Mouse (Mus musculus) heart, embryonic 11.5 days (tissue): ENCODE measurements around the gene Pdlim4. TPM values are rescaled to one million over a fixed set of nuclear protein-coding genes. Genes with fewer than 3 reads are reported as not detected.

Experiments used
- ATAC-seq: fragments of 200-750 bp; cut with Nextera tagmentation; replicated peaks from 2 replicates; pipeline ENCODE4 v1.8.0; 2017; ENCODE audit warnings: moderate library complexity; ENCODE audit not compliant: insufficient number of reproducible peaks, low FRiP score, low TSS enrichment
- H3K27ac ChIP-seq: fragments of 300-500 bp; sonication (generic); 2 replicates; pipeline ENCODE4 v1.5.1; 2014; ENCODE audit warnings: mild to moderate bottlenecking, low read depth, low read length
- H3K27me3 ChIP-seq: fragments of 300-500 bp; sonication (generic); 2 replicates; pipeline ENCODE4 v1.6.1; 2014; ENCODE audit warnings: mild to moderate bottlenecking, low read length, mixed read lengths; ENCODE audit not compliant: control insufficient read depth, insufficient read depth
- H3K36me3 ChIP-seq: fragments of 300-500 bp; sonication (generic); 2 replicates; pipeline ENCODE4 v1.6.1; 2014; ENCODE audit warnings: mild to moderate bottlenecking, low read length, moderate library complexity, mixed read lengths; ENCODE audit not compliant: control insufficient read depth, insufficient read depth
- H3K4me1 ChIP-seq: fragments of 300-500 bp; sonication (generic); 2 replicates; pipeline ENCODE4 v1.6.1; 2014; ENCODE audit warnings: low read length; ENCODE audit not compliant: control insufficient read depth, insufficient read depth
- H3K4me2 ChIP-seq: fragments of 300-500 bp; sonication (generic); 2 replicates; pipeline ENCODE4 v1.6.1; 2014; ENCODE audit warnings: mild to moderate bottlenecking, moderate library complexity
- H3K4me3 ChIP-seq: fragments of 300-500 bp; sonication (generic); 2 replicates; pipeline ENCODE4 v1.5.1; 2014; ENCODE audit warnings: low read depth, low read length
- H3K9ac ChIP-seq: fragments of 300-500 bp; sonication (generic); 2 replicates; pipeline ENCODE4 v1.6.1; 2014; ENCODE audit warnings: mild to moderate bottlenecking, low read depth, low read length, moderate library complexity
- H3K9me3 ChIP-seq: fragments of 300-500 bp; sonication (generic); replicated peaks from 2 replicates; pipeline ENCODE4 v1.6.1; 2016; ENCODE audit warnings: low read length; ENCODE audit not compliant: control insufficient read depth
- WGBS: fragments of 180-500 bp; shearing (Covaris S2); extraction: QIAGEN DNeasy Blood & Tissue Kit; methylation state at CpG from one replicate; pipeline ENCODE4 v1.1.7; 2014; ENCODE audit not compliant: insufficient replicate concordance; 5-methylcytosine and 5-hydroxymethylcytosine counted together
- polyA plus RNA-seq: library from polyadenylated mRNA; unstranded; fragments of >200 nt; fragmentation: Nextera tagmentation; extraction: Ambion mirVana; gene quantifications from 2 replicates; pipeline ENCODE4 v1.2.1, GENCODE M21; 2014

Pdlim4 gene
- polyA plus RNA-seq, 1 experiment from 2014 or later: 12.0 TPM

GRCm38 (mm10) chr11:54071726-54072445 is 3.1 kb upstream of the Pdlim4 start:
- no peak overlapping the region for H3K4me3 ChIP-seq
- no peak overlapping the region for H3K27ac ChIP-seq
- no peaks in the 10 kb centered on the region for H3K36me3 ChIP-seq
- WGBS: 82% methylated on average over 5 of the region's 5 CpGs
- H3K4me2 ChIP-seq: no peak overlapping the region
- H3K9me3 ChIP-seq: no peaks in the 10 kb centered on the region
- H3K4me1 ChIP-seq: peaks cover 22% of the 10 kb centered on the region
- no peak overlapping the region for H3K9ac ChIP-seq
- peaks cover 46% of the 10 kb centered on the region for H3K27me3 ChIP-seq
- ATAC-seq: no peak

GRCm38 (mm10) chr11:54067996-54068519 is 756 bp downstream of the Pdlim4 start:
- peak overlapping the region; percentile 53; the same call in 1 of the 2 replicates for H3K4me3 ChIP-seq
- H3K36me3 ChIP-seq: no peaks in the 10 kb centered on the region
- 22% methylated on average over 4 of the region's 4 CpGs for WGBS
- ATAC-seq: no peak
- H3K9me3 ChIP-seq: no peaks in the 10 kb centered on the region
- H3K9ac ChIP-seq: no peak overlapping the region
- H3K4me2 ChIP-seq: peak overlapping the region; percentile 85
- H3K4me1 ChIP-seq: peaks cover 23% of the 10 kb centered on the region
- no peak overlapping the region for H3K27ac ChIP-seq
- peaks cover 40% of the 10 kb centered on the region for H3K27me3 ChIP-seq

DNA sequence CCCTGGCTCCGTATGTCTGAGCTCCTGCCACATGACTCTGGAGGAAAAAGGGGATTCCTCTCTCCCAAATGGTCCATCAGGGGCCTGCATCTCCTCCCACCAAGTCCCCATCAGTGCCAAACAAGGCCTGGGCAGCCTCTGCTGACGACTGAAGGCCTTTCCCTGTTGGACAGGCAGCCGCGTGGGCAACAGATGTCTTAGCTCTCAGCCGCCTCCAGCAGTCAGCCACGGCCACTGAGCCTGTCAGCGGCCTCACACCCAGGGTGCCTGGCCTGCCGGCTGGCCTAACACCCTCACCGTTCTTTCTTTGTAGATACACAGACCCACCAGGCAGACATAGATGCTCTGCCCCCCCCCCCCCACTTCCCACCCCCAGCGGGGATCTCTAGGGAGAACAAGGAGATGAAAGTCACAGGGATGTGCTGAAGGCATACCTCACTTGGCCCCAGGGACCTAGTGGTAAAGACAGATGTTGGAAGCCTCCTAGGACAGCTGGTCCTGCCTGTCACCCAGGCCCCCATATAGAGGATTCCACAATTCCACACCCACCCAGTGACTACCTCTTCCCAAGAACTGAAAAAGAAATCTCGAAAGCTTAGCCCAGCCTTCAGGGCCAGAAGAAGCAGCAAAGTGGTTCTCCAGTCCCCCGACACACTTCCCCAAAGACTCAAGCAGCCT is 1.4 kb downstream of the Pdlim4 start:
- Histone ChIP-seq H3K27me3 (peaks cover 40% of the 10 kb centered on the region), H3K4me2 (peak overlapping the region; percentile 85), H3K4me3 (peak overlapping the region; percentile 53; the same call in 1 of the 2 replicates), H3K36me3 (no peaks in the 10 kb centered on the region), H3K27ac (peak overlapping the region; percentile 24; the same call in 1 of the 2 replicates), H3K9me3 (no peaks in the 10 kb centered on the region), H3K4me1 (peaks cover 18% of the 10 kb centered on the region), H3K9ac (no peak overlapping the region)
- ATAC-seq: no peak
- WGBS: 13% methylated on average over 12 of the region's 12 CpGs

DNA sequence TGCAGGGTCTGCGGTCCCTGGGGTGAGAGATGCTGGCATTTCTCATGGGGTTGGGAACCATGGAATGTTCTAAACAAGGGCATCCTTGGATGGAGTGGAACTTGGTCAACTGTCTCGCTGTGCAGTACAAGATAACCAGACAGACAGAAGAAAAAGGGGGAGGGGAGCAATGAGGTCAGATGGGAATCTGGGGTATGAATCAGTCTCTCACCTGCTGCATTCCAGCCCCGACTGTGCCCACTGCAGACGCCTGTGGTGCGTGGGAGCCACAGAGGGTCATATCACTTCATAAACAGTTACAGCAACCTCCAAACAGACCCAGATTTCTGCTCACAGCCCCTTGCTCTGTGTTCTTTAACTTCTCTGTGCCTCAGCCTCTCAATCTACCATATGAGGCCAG is 2.4 kb downstream of the Pdlim4 start:
- WGBS: 60% methylated on average over 5 of the region's 5 CpGs
- Histone ChIP-seq H3K4me2 (no peak overlapping the region), H3K4me3 (no peak overlapping the region), H3K9me3 (no peaks in the 10 kb centered on the region), H3K36me3 (no peaks in the 10 kb centered on the region), H3K27ac (no peak overlapping the region), H3K27me3 (peaks cover 36% of the 10 kb centered on the region), H3K9ac (no peak overlapping the region), H3K4me1 (peaks cover 15% of the 10 kb centered on the region)
- ATAC-seq: no peak

- Histone ChIP-seq H3K4me1 (peaks cover 15% of the 10 kb centered on the region), H3K36me3 (no peaks in the 10 kb centered on the region), H3K27me3 (peaks cover 34% of the 10 kb centered on the region), H3K4me2 (no peak overlapping the region), H3K9ac (no peak overlapping the region), H3K4me3 (no peak overlapping the region), H3K9me3 (no peaks in the 10 kb centered on the region), H3K27ac (no peak overlapping the region)
- 85% methylated on average over 4 of the region's 4 CpGs for WGBS
- ATAC-seq: no peak
Measured at GRCm38 (mm10) chr11:54065915-54066178, 3.0 kb downstream of the Pdlim4 start.

DNA sequence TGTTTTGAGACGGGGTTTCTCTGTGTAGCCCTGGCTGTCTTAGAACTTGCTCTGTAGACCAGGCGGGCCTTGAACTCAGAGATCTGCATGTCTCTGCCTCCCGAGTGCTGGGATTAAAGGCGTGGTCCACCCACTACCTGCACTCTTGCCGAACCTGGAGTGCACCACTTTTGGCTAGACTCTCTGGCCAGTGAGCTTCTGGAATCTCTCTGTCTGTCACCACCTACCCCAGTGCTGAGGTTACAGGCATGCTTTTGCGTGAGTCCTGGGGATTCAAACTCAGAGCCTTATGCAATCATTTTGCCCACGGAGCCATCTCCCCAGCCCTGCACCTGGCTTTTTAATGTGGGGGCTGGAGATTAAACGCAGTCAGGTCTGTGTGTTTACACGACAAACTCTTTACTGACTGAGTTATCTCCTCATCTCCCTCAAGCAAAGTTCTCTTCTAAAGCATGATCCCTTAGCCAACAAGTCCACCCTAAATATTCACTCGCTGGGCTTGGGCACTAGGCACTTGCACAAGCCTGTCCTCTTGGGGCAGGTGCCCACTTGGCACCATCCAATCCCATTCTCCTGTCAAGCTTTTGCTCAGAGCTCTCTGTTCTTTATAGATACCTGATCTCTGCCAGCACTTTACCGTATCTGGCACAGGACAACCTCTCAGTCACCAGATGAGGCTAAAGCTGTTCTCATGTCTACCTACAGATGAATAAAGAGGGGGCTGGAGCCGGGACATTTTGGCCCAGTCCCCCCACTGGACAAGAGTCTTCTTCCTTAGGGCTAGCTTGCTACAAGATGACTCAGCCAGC is 3.5 kb downstream of the Pdlim4 start:
- no peaks in the 10 kb centered on the region for H3K9me3 ChIP-seq
- H3K4me2 ChIP-seq: no peak overlapping the region
- peaks cover 32% of the 10 kb centered on the region for H3K27me3 ChIP-seq
- no peaks in the 10 kb centered on the region for H3K36me3 ChIP-seq
- no peak overlapping the region for H3K4me3 ChIP-seq
- ATAC-seq: no peak
- H3K4me1 ChIP-seq: peaks cover 15% of the 10 kb centered on the region
- no peak overlapping the region for H3K9ac ChIP-seq
- H3K27ac ChIP-seq: no peak overlapping the region
- whole genome bisulfite sequencing: 67% methylated on average over 12 of the region's 12 CpGs

DNA sequence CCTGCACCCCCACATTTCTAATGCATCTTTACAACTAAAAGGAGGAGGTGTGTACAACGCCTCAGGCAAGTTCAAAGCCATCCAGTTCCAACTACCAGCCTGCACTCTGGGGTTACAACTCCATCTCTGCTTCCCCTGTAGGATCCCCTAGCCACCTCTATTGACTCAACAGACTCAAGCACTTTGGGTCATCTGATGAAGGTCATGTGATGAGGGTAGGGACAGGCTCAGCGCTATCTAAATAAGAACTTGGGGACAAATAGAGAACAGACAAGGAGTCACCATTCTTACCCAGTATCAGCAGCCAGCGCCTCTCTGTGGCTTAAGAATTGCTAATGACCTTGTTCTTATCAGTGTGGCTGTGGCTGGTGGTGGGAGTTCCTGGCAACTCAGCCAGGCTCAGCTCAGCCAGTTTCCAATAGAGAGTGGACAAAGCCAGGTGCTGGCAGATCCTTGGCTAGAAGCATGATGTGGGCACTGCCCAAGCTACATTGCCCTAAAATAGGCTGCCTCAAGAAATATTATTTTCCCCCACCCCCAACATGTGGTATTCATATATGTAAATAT is 4.3 kb downstream of the Pdlim4 start:
- Histone ChIP-seq H3K27me3 (peaks cover 24% of the 10 kb centered on the region), H3K27ac (no peak overlapping the region), H3K4me1 (peaks cover 19% of the 10 kb centered on the region), H3K36me3 (no peaks in the 10 kb centered on the region), H3K4me2 (no peak overlapping the region), H3K9ac (no peak overlapping the region), H3K4me3 (no peak overlapping the region), H3K9me3 (no peaks in the 10 kb centered on the region)
- 39% methylated on average over 3 of the region's 3 CpGs for WGBS
- no peak for ATAC-seq

DNA sequence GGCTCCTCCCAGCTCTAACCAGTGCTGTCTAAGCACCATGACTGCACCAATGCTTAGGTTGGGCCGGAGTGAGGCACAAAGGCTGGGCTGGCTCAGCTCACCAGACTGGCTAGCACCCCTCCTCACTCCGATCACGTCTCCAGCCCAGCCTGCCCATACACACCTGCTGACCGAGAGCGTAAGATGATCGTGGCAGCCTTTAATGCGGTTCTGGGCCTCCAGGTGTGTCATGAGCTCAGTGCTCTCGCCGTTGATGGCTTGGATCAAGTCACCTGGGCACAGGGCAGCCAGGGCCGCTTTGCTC is 5.4 kb downstream of the Pdlim4 start:
- peaks cover 30% of the 10 kb centered on the region for H3K4me1 ChIP-seq
- H3K36me3 ChIP-seq: no peaks in the 10 kb centered on the region
- no peak for ATAC-seq
- H3K9me3 ChIP-seq: no peaks in the 10 kb centered on the region
- H3K4me3 ChIP-seq: no peak overlapping the region
- no peak overlapping the region for H3K4me2 ChIP-seq
- H3K9ac ChIP-seq: no peak overlapping the region
- no peak overlapping the region for H3K27ac ChIP-seq
- whole genome bisulfite sequencing: 86% methylated on average over 10 of the region's 10 CpGs
- peaks cover 15% of the 10 kb centered on the region; the same call in 1 of the 2 replicates for H3K27me3 ChIP-seq
